Mouse (Mus musculus) intestine, embryonic 16.5 days (tissue): ENCODE data around the gene Hcn1. TPM values are rescaled to one million over a fixed set of nuclear protein-coding genes. Genes with fewer than 3 reads are reported as not detected.

Source experiments
- ATAC-seq: fragments of 200-750 bp; cut with Nextera tagmentation; 2 replicates; pipeline ENCODE4 v1.8.0; 2017; ENCODE audit warnings: moderate TSS enrichment, moderate library complexity
- H3K27ac ChIP-seq: fragments of 300-500 bp; sonication (generic); 2 replicates; pipeline ENCODE4 v1.5.1; 2014; ENCODE audit warnings: mild to moderate bottlenecking, low read length
- H3K27me3 ChIP-seq: fragments of 300-500 bp; sonication (generic); replicated peaks from 2 replicates; pipeline ENCODE4 v1.6.1; 2014; ENCODE audit warnings: low read length, control low read depth, mixed read lengths; ENCODE audit not compliant: control insufficient read depth, insufficient read depth
- H3K36me3 ChIP-seq: fragments of 300-500 bp; sonication (generic); 2 replicates; pipeline ENCODE4 v1.6.1; 2014; ENCODE audit warnings: low read length, control low read depth; ENCODE audit not compliant: control insufficient read depth, insufficient read depth
- H3K4me1 ChIP-seq: fragments of 300-500 bp; sonication (generic); 2 replicates; pipeline ENCODE4 v1.6.1; 2014; ENCODE audit warnings: low read length, control low read depth, mixed read lengths; ENCODE audit not compliant: control insufficient read depth, insufficient read depth
- H3K4me2 ChIP-seq: fragments of 300-500 bp; sonication (generic); 2 replicates; pipeline ENCODE4 v1.6.1; 2014; ENCODE audit warnings: low read depth, low read length, control low read depth
- H3K4me3 ChIP-seq: fragments of 300-500 bp; sonication (generic); 2 replicates; pipeline ENCODE4 v1.5.1; 2014; ENCODE audit warnings: mild to moderate bottlenecking, low read length
- H3K9ac ChIP-seq: fragments of 300-500 bp; sonication (generic); 2 replicates; pipeline ENCODE4 v1.6.1; 2014; ENCODE audit warnings: low read depth, low read length
- H3K9me3 ChIP-seq: fragments of 300-500 bp; sonication (generic); 2 replicates; pipeline ENCODE4 v1.6.1; 2016; ENCODE audit warnings: low read length, control low read depth; ENCODE audit not compliant: control insufficient read depth
- WGBS: fragments of 180-500 bp; shearing (Covaris S2); extraction: QIAGEN DNeasy Blood & Tissue Kit; methylation state at CpG from one replicate; pipeline ENCODE4 v1.1.7; 2014; 5-methylcytosine and 5-hydroxymethylcytosine counted together
- polyA plus RNA-seq: library from polyadenylated mRNA; unstranded; fragments of >200 nt; fragmentation: Nextera tagmentation; extraction: Ambion mirVana; gene quantifications from 2 replicates; pipeline ENCODE4 v1.2.1, GENCODE M21; 2015

Gene Hcn1
- polyA plus RNA-seq, 1 experiment from 2014 or later = 0.02 TPM

DNA sequence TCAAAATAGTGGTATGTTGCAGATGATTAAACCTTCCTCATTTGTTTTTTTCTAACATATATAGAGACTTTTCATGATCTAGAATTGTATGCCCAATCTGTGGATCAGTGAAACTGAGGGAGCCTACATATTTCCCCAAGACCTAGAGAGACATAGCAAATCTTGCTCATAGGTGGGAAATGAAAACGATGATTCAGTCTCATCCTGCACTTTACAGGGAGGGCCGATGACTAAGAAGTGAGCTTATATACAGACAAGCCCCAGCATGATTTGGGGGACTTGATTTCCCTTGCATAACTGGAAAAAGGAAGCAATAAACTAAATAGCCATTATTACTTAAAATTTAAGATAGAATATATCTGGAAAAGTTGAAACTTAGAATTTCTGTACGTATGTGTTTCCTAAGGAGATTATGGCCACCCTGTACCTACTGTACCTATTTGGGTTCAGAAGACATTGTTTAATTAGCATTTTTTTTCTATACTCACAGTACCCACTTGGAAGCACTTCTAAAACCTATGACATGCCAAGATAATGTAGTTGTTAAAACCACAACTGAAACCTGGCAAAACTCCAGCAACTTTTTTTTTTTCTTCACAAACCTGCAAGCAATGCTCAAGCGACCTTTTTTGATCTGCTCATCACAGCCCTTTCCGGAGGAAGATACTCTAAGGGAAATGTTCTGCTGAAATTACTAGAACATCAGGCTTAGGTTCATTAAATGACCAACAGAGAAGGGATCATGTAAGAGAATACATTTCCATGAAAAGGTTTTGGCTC is 3.0 kb downstream of the Hcn1 start:
- Histone ChIP-seq H3K9ac (no peak overlapping the region), H3K36me3 (no peaks in the 10 kb centered on the region), H3K4me3 (no peak overlapping the region), H3K4me2 (no peak overlapping the region), H3K27me3 (peaks cover 17% of the 10 kb centered on the region), H3K9me3 (no peaks in the 10 kb centered on the region), H3K27ac (no peak overlapping the region), H3K4me1 (peaks cover 7% of the 10 kb centered on the region; the same call in 1 of the 2 replicates)
- ATAC-seq = no peak
- WGBS = 85% methylated on average over 5 of the region's 5 CpGs

DNA sequence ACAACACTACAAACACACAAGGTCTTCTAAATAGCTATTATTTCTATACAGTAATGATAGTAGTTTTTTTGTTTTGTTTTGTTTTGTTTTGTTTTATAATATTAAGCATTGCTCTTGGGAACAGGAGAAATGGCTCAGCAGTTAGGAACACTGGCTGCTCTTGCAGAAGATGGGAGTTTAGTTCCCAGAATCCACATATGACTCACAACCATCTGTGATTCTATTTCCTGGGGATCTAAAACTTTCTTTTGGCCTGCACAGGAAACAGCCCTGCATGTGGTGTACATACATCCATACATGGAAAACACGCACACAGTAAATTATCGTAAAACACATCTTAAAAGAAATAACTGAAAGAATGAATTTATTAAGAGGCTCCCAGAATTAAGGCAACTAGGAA is 9.8 kb downstream of the Hcn1 start:
- Histone ChIP-seq H3K4me2 (no peak overlapping the region), H3K27me3 (no peaks in the 10 kb centered on the region), H3K27ac (no peak overlapping the region), H3K4me1 (no peaks in the 10 kb centered on the region), H3K9me3 (no peaks in the 10 kb centered on the region), H3K4me3 (no peak overlapping the region), H3K9ac (no peak overlapping the region), H3K36me3 (no peaks in the 10 kb centered on the region)
- no peak for ATAC-seq
- 94% methylated on average over 2 of the region's 2 CpGs for WGBS

DNA sequence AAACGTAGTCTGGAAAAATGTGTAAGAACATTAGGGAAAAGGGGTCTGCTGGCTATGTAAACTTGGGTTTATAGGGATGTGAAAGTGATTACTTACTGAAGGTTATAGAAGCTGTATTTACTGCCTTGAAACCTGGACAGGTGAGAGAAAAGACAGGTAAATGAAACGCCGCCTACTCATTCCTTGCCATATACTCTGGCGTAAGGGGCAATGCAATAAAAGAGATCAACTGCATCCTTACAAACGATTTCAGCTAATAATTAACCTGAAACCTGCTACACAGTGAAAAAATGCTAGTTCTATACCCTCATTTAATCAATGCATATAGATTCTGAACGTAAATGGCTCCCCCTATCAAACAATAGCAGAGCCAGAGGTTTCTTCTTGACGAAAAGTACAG is 17.4 kb downstream of the Hcn1 start:
- H3K4me1 ChIP-seq = no peaks in the 10 kb centered on the region
- H3K4me3 ChIP-seq = no peak overlapping the region
- WGBS = 52% methylated on average over 7 of the region's 7 CpGs
- H3K9me3 ChIP-seq = no peaks in the 10 kb centered on the region
- H3K9ac ChIP-seq = no peak overlapping the region
- no peaks in the 10 kb centered on the region for H3K27me3 ChIP-seq
- H3K36me3 ChIP-seq = no peaks in the 10 kb centered on the region
- H3K27ac ChIP-seq = no peak overlapping the region
- ATAC-seq = peak; percentile 71
- H3K4me2 ChIP-seq = no peak overlapping the region

DNA sequence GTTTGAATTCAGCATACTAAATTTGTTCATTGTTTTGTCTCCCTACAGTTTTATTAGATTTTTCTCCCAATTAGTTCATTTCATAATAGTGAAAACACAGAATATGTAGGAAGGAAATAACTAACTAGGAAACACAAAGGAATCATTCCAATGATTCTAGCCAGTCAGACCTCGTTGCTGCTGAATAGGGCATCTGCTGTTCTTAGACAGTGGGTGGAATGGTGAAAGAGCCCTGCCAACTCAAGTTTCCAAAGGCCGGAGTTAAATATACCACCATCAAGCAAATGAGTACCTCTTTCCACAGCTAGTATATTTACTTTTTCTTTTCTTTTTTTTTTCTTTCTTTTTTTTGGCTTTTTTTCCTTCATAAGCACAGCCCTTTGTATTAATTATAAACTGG is 55.4 kb downstream of the Hcn1 start:
- Histone ChIP-seq H3K27me3 (no peaks in the 10 kb centered on the region), H3K36me3 (no peaks in the 10 kb centered on the region), H3K4me2 (no peak overlapping the region), H3K4me1 (no peaks in the 10 kb centered on the region), H3K4me3 (no peak overlapping the region), H3K9ac (no peak overlapping the region), H3K27ac (no peak overlapping the region), H3K9me3 (no peaks in the 10 kb centered on the region)
- WGBS = 70% methylated on average over 2 of the region's 2 CpGs
- no peak for ATAC-seq

DNA sequence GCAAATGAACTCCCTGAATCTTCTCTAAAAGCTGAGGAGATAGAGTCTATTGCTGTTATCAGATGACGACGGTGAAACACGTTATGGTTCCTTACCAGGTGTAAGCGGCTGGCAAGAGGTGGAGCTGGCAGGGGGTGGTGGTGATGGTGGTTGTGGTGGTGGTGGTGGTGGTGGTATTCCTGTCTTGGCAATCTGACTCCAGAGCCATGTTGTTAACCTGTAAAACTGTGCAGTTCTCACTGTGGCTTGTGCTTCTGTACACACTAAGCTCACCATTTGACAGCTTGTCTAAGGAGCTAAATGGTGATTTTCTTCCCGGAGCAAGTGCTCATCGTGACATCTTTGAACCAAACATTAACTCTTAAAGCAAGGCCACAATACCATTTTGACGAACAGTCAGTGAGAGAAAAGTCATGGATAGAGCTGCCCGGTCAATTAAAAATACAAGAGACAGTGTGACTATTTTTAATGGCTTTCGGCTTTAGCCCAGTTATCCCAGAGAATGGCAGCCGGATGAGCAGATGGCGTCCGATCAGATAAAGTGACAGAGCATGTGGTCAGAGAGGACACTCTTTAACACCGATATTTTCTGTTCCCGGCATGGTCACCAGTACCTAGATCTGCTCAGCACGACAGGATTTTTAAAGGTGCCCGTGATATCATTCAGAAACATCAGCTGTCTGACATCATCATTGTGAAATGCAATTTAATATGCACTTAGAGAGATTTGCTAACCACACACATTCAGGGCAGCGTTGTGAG is 56.5 kb downstream of the Hcn1 start:
- no peak overlapping the region for H3K9ac ChIP-seq
- no peak overlapping the region for H3K4me2 ChIP-seq
- no peaks in the 10 kb centered on the region for H3K4me1 ChIP-seq
- H3K9me3 ChIP-seq = no peaks in the 10 kb centered on the region
- no peak overlapping the region for H3K4me3 ChIP-seq
- no peak for ATAC-seq
- 81% methylated on average over 17 of the region's 17 CpGs for WGBS
- H3K27me3 ChIP-seq = no peaks in the 10 kb centered on the region
- H3K36me3 ChIP-seq = no peaks in the 10 kb centered on the region
- H3K27ac ChIP-seq = no peak overlapping the region

DNA sequence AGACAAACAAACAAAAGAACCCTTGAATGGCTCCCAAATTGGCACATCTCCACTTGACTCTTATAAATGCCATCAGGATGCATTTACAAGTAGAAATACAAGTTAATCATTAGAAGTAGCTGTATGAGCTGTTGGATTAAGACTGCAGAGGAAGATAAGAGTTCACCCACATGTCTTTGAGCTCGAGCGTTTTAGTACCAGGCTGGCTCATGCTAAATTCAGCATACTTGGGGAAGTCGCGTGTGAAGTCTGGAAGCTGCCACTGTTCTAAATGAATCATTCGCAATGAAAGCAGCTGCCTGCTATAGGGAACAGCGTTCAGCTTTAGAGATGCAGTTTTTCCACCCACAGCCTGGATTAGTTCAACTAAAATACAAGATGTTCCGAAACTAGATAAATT is 57.4 kb downstream of the Hcn1 start:
- no peak overlapping the region for H3K4me2 ChIP-seq
- no peak overlapping the region for H3K9ac ChIP-seq
- no peaks in the 10 kb centered on the region for H3K36me3 ChIP-seq
- H3K4me1 ChIP-seq = no peaks in the 10 kb centered on the region
- no peak for ATAC-seq
- no peak overlapping the region for H3K27ac ChIP-seq
- whole genome bisulfite sequencing = 46% methylated on average over 7 of the region's 7 CpGs
- no peaks in the 10 kb centered on the region for H3K27me3 ChIP-seq
- H3K9me3 ChIP-seq = no peaks in the 10 kb centered on the region
- no peak overlapping the region for H3K4me3 ChIP-seq

DNA sequence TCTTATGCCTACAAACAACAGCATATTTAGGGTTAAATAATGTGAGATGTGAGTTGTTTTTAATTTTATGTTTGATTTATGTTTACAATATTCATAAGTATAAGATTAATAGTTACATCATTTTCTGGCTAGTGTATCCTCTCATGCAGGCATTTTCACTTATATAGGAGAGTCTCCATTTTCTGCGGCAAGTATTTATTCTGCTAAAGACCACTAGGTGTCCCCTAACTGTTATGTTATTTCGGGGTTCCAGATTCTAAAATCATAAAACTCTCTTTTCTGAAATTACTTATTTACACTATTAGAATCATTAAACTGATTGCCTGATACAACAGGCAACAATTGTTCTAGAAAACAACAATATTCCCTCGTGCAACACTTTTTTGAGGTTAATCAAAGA is 60.5 kb downstream of the Hcn1 start:
- H3K4me2 ChIP-seq = no peak overlapping the region
- H3K36me3 ChIP-seq = no peaks in the 10 kb centered on the region
- no peaks in the 10 kb centered on the region for H3K4me1 ChIP-seq
- 73% methylated on average over 3 of the region's 3 CpGs for WGBS
- ATAC-seq = no peak
- H3K9ac ChIP-seq = no peak overlapping the region
- H3K4me3 ChIP-seq = no peak overlapping the region
- no peaks in the 10 kb centered on the region for H3K9me3 ChIP-seq
- no peaks in the 10 kb centered on the region for H3K27me3 ChIP-seq
- no peak overlapping the region for H3K27ac ChIP-seq

DNA sequence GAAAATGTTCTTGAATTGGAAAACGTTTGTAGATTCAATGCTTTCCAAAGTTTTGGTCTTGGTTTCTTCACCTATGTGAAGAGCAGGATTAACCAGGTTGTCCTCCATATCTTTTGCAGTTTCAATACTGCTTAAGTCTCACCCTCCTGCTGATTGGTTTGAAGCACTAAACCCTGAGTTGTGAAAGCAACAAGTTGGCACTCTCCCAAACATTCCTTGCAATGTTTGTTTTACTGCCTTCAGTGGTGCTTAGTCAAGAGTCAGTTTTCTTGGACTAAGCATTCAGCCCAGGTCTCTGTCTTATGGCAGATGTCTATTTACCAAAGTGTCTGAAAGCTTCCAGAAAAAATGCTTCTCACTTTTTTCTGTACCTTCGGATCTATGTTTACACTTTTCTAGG is 67.2 kb downstream of the Hcn1 start:
- H3K9me3 ChIP-seq = no peaks in the 10 kb centered on the region
- WGBS = 35% methylated on average over 2 of the region's 2 CpGs
- peak; percentile 74 for ATAC-seq
- no peaks in the 10 kb centered on the region for H3K27me3 ChIP-seq
- no peak overlapping the region for H3K4me2 ChIP-seq
- H3K4me3 ChIP-seq = no peak overlapping the region
- no peak overlapping the region for H3K9ac ChIP-seq
- no peaks in the 10 kb centered on the region for H3K36me3 ChIP-seq
- no peaks in the 10 kb centered on the region for H3K4me1 ChIP-seq
- H3K27ac ChIP-seq = no peak overlapping the region

DNA sequence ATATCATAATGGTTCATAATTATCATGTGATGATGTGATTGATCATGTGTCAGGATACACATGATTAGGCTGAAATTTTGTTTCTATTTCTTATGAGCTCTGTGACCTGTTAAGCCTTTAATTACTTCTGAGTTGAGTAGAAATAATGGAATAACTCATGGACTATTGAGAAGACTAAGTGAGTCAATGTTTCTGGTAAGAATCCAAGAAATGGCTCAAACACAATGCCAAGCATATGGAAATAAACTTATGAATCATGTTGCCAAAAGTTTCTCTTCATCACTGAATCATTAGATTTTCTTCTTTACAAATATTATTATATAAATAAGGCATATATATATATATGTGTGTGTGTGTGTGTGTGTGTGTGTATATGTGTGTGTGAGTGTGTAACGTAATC is 69.7 kb downstream of the Hcn1 start:
- no peaks in the 10 kb centered on the region for H3K4me1 ChIP-seq
- H3K9ac ChIP-seq = no peak overlapping the region
- WGBS = 94% methylated on average over 1 of the region's 1 CpGs
- H3K27ac ChIP-seq = no peak overlapping the region
- H3K27me3 ChIP-seq = no peaks in the 10 kb centered on the region
- ATAC-seq = no peak
- H3K4me2 ChIP-seq = no peak overlapping the region
- H3K9me3 ChIP-seq = no peaks in the 10 kb centered on the region
- H3K4me3 ChIP-seq = no peak overlapping the region
- H3K36me3 ChIP-seq = no peaks in the 10 kb centered on the region
